Mouse (Mus musculus): ENCODE measurements around the gene Rasgrp3. TPM values are rescaled to one million over a fixed set of nuclear protein-coding genes. Genes with fewer than 3 reads are reported as not detected.

Rasgrp3 gene
- polyA plus RNA-seq, 1 experiment, result 0.60 TPM

DNA sequence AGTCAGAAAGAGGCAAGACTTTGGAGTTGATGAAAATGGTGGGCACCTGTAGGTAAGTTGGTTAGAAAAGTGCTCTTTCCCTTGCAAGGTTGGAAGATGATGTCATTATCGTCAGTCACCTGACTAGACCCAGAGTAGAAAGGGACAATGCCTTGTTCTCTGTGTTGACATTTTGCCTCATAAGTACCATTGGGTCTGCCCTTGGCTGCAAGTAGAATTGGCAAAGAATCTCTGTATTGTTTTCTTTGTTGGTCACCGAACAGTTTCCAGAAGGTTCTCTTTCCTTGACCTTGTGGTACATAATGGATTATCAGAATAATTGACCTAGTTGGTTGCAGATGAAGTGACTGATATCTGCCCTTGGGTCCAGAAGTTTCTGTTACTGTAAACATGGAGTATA lies 27.9 kb downstream of the Rasgrp3 start:
- H3K27ac ChIP-seq (ENCODE audit: insufficient read depth, low read length), result no peak overlapping the region
- H3K4me3 ChIP-seq (ENCODE audit: low read depth, low read length), result no peak overlapping the region
- no peaks in the 10 kb centered on the region for H3K27me3 ChIP-seq (ENCODE audit: control insufficient read depth, insufficient read depth, low read length, poor library complexity, severe bottlenecking)
- no peaks in the 10 kb centered on the region for H3K4me1 ChIP-seq (ENCODE audit: control insufficient read depth, insufficient read depth, low read length)
- H3K9me3 ChIP-seq (replicated peaks; ENCODE audit: control insufficient read depth, insufficient read depth, low read length, poor library complexity, severe bottlenecking), result no peaks in the 10 kb centered on the region; the same call in 1 of the 2 replicates
- no peaks in the 10 kb centered on the region for H3K36me3 ChIP-seq (ENCODE audit: control insufficient read depth, insufficient read depth, low read length, poor library complexity, severe bottlenecking)
- H3K9ac ChIP-seq (ENCODE audit: low read depth, poor library complexity, severe bottlenecking), result no peak overlapping the region
- TF ChIP-seq POLR2A (IDR thresholded peaks at IDR 0.05; ENCODE audit: insufficient read depth, low read length) (no peak), EP300 (IDR thresholded peaks at IDR 0.05; ENCODE audit: insufficient read depth, low read depth, low read length) (no peak), CTCF (IDR thresholded peaks at IDR 0.05; ENCODE audit: low read depth, low read length) (no peak)

DNA sequence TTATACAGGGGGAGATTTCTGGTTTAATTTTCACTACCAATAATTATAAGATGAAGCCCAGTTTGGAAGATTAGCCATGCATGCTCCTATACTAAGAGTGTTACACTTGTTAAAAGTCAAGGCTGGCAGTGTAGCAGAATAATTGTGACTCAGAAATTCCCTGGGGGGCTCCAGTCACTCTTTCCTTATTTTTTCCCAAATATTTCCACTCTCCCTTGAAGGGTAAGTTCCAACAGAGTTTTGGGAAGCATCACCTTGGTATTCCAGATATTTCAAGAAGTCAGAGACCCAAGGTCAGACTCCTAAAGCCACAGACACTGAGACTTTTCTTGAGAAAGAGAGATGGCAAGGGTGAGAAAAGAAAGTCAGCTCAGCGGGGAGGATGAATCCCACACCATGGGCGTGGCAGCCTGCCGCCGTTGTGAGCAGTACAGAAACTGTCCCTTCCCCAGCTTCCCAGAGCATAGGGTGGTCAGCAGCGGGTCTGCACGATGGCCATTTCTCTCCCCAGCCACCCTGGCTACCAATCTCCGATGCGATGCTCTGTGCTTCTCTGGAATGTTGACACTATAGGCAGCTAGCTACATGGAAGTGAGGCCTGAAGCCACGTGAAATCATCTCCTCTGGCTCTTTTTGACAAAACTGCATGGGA lies 28.8 kb downstream of the Rasgrp3 start:
- H3K4me3 ChIP-seq (ENCODE audit: low read depth, low read length), result no peak overlapping the region
- no peak overlapping the region for H3K27ac ChIP-seq (ENCODE audit: insufficient read depth, low read length)
- H3K36me3 ChIP-seq (ENCODE audit: control insufficient read depth, insufficient read depth, low read length, poor library complexity, severe bottlenecking), result no peaks in the 10 kb centered on the region
- TF ChIP-seq EP300 (IDR thresholded peaks at IDR 0.05; ENCODE audit: insufficient read depth, low read depth, low read length) (no peak), POLR2A (IDR thresholded peaks at IDR 0.05; ENCODE audit: insufficient read depth, low read length) (no peak), CTCF (IDR thresholded peaks at IDR 0.05; ENCODE audit: low read depth, low read length) (no peak)
- H3K4me1 ChIP-seq (ENCODE audit: control insufficient read depth, insufficient read depth, low read length), result no peaks in the 10 kb centered on the region
- H3K9ac ChIP-seq (ENCODE audit: low read depth, poor library complexity, severe bottlenecking), result no peak overlapping the region
- H3K27me3 ChIP-seq (ENCODE audit: control insufficient read depth, insufficient read depth, low read length, poor library complexity, severe bottlenecking), result no peaks in the 10 kb centered on the region
- H3K9me3 ChIP-seq (replicated peaks; ENCODE audit: control insufficient read depth, insufficient read depth, low read length, poor library complexity, severe bottlenecking), result no peaks in the 10 kb centered on the region; the same call in 1 of the 2 replicates

DNA sequence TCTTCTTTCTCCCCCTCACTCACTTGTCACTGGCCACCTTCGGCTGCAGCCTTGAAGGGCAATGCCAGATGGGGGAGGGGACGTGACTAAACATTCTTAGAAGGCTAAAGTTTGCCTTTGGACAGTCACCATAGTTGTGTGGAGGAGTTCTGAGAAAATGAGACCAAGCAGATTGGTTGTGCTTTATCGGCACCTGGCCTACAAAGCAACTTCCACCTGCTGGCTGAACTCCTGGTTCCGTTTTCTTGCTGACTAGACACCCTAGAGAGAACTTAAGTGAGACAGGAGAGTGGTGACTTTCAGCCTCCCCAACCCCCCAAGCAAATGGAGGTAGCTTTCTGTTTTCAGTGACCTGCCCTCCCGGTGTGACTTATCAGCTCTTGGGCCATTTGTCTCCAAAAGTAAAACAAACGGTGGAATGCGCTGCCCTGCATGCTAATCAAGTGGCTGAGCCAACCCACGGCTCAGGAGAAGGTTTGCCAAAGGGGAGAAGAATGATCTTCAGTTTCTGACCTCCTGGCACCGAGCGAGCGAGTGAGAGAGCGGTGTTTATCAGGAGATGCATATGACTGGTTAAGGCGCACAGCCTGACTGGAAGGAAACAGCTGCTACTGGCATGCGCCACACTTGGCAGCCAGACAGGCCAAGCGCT lies 29.4 kb downstream of the Rasgrp3 start:
- Histone ChIP-seq H3K9me3 (replicated peaks; ENCODE audit: control insufficient read depth, insufficient read depth, low read length, poor library complexity, severe bottlenecking) (no peaks in the 10 kb centered on the region; the same call in 1 of the 2 replicates), H3K9ac (ENCODE audit: low read depth, poor library complexity, severe bottlenecking) (no peak overlapping the region), H3K36me3 (ENCODE audit: control insufficient read depth, insufficient read depth, low read length, poor library complexity, severe bottlenecking) (no peaks in the 10 kb centered on the region), H3K4me1 (ENCODE audit: control insufficient read depth, insufficient read depth, low read length) (no peaks in the 10 kb centered on the region), H3K27ac (ENCODE audit: insufficient read depth, low read length) (no peak overlapping the region), H3K27me3 (ENCODE audit: control insufficient read depth, insufficient read depth, low read length, poor library complexity, severe bottlenecking) (no peaks in the 10 kb centered on the region), H3K4me3 (ENCODE audit: low read depth, low read length) (peak overlapping the region; percentile 36; the same call in 1 of the 2 replicates)
- no peak for TF ChIP-seq POLR2A (IDR thresholded peaks at IDR 0.05; ENCODE audit: insufficient read depth, low read length)
- no peak for TF ChIP-seq CTCF (IDR thresholded peaks at IDR 0.05; ENCODE audit: low read depth, low read length)
- TF ChIP-seq EP300 (IDR thresholded peaks at IDR 0.05; ENCODE audit: insufficient read depth, low read depth, low read length), result no peak

DNA sequence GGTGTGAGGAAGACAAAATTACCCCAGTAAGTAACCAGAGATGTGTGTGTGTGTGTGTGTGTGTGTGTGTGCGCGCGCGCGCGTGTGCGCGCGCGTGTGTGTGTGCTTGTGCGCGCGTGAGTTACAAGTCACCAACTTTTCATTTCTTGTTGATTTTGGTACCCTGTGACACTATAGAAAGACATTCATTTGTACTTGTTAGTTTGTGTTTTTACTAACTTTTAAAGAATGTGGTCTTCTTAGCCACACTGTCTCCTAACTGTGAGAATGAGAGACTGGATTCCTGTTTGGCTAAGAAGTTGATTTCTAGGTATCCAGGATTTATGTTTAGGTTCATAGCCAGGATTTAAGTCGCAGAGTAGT lies 29.9 kb downstream of the Rasgrp3 start:
- Histone ChIP-seq H3K27me3 (ENCODE audit: control insufficient read depth, insufficient read depth, low read length, poor library complexity, severe bottlenecking) (no peaks in the 10 kb centered on the region), H3K4me1 (ENCODE audit: control insufficient read depth, insufficient read depth, low read length) (no peaks in the 10 kb centered on the region), H3K36me3 (ENCODE audit: control insufficient read depth, insufficient read depth, low read length, poor library complexity, severe bottlenecking) (no peaks in the 10 kb centered on the region), H3K27ac (ENCODE audit: insufficient read depth, low read length) (no peak overlapping the region), H3K9ac (ENCODE audit: low read depth, poor library complexity, severe bottlenecking) (no peak overlapping the region), H3K9me3 (replicated peaks; ENCODE audit: control insufficient read depth, insufficient read depth, low read length, poor library complexity, severe bottlenecking) (no peaks in the 10 kb centered on the region), H3K4me3 (ENCODE audit: low read depth, low read length) (peak overlapping the region; percentile 36; the same call in 1 of the 2 replicates)
- TF ChIP-seq EP300 (IDR thresholded peaks at IDR 0.05; ENCODE audit: insufficient read depth, low read depth, low read length), result no peak
- TF ChIP-seq POLR2A (IDR thresholded peaks at IDR 0.05; ENCODE audit: insufficient read depth, low read length), result no peak
- no peak for TF ChIP-seq CTCF (IDR thresholded peaks at IDR 0.05; ENCODE audit: low read depth, low read length)

DNA sequence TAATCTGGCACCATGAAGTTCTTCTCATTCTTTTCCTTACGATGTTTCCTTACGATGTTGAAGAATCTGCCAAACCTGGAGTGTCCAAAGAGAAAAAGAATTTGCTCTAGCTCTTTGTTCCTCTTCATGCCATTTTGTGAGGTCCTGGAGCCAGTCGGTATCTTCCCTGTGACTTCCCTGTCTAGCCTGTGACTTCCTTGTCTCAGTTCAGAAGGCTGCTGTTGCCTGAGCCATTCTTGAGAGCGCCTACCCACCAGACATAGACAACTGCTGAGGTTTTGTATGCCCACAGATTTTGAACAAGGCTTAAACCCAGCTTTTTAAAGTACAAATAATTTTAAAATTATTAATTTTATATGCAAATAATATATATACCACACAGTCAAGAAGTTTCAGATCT lies 31.3 kb downstream of the Rasgrp3 start:
- no peak overlapping the region for H3K27ac ChIP-seq (ENCODE audit: insufficient read depth, low read length)
- H3K4me1 ChIP-seq (ENCODE audit: control insufficient read depth, insufficient read depth, low read length), result no peaks in the 10 kb centered on the region
- H3K4me3 ChIP-seq (ENCODE audit: low read depth, low read length), result no peak overlapping the region
- no peak for TF ChIP-seq POLR2A (IDR thresholded peaks at IDR 0.05; ENCODE audit: insufficient read depth, low read length)
- no peak for TF ChIP-seq EP300 (IDR thresholded peaks at IDR 0.05; ENCODE audit: insufficient read depth, low read depth, low read length)
- TF ChIP-seq CTCF (IDR thresholded peaks at IDR 0.05; ENCODE audit: low read depth, low read length), result no peak
- H3K36me3 ChIP-seq (ENCODE audit: control insufficient read depth, insufficient read depth, low read length, poor library complexity, severe bottlenecking), result no peaks in the 10 kb centered on the region
- no peaks in the 10 kb centered on the region for H3K9me3 ChIP-seq (replicated peaks; ENCODE audit: control insufficient read depth, insufficient read depth, low read length, poor library complexity, severe bottlenecking)
- no peak overlapping the region for H3K9ac ChIP-seq (ENCODE audit: low read depth, poor library complexity, severe bottlenecking)
- no peaks in the 10 kb centered on the region for H3K27me3 ChIP-seq (ENCODE audit: control insufficient read depth, insufficient read depth, low read length, poor library complexity, severe bottlenecking)

DNA sequence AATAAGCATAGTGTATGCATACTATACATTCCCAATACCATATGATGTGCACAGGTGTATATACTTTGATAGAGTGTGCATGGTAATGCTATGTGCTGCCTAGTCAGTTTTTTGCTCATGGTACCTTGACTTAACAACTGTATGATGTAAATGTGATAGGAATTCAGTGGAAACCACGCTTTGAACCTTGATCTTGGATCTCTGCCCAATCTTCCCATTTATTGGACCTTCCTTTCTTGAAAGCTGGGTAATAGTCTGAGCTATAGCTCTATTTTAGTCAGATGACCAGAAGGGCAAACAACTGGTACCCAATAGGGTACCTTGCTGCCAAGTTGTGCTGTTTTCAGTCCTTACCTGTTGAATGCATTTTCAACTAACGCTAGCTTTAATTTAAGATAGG lies 31.8 kb downstream of the Rasgrp3 start:
- H3K4me3 ChIP-seq (ENCODE audit: low read depth, low read length), result no peak overlapping the region
- no peak overlapping the region for H3K9ac ChIP-seq (ENCODE audit: low read depth, poor library complexity, severe bottlenecking)
- H3K4me1 ChIP-seq (ENCODE audit: control insufficient read depth, insufficient read depth, low read length), result no peaks in the 10 kb centered on the region
- H3K27me3 ChIP-seq (ENCODE audit: control insufficient read depth, insufficient read depth, low read length, poor library complexity, severe bottlenecking), result no peaks in the 10 kb centered on the region
- no peaks in the 10 kb centered on the region for H3K36me3 ChIP-seq (ENCODE audit: control insufficient read depth, insufficient read depth, low read length, poor library complexity, severe bottlenecking)
- H3K27ac ChIP-seq (ENCODE audit: insufficient read depth, low read length), result no peak overlapping the region
- TF ChIP-seq POLR2A (IDR thresholded peaks at IDR 0.05; ENCODE audit: insufficient read depth, low read length) (no peak), CTCF (IDR thresholded peaks at IDR 0.05; ENCODE audit: low read depth, low read length) (no peak), EP300 (IDR thresholded peaks at IDR 0.05; ENCODE audit: insufficient read depth, low read depth, low read length) (no peak)
- no peaks in the 10 kb centered on the region for H3K9me3 ChIP-seq (replicated peaks; ENCODE audit: control insufficient read depth, insufficient read depth, low read length, poor library complexity, severe bottlenecking)
